Mouse (Mus musculus): ENCODE measurements around the gene Coasy.

DNA sequence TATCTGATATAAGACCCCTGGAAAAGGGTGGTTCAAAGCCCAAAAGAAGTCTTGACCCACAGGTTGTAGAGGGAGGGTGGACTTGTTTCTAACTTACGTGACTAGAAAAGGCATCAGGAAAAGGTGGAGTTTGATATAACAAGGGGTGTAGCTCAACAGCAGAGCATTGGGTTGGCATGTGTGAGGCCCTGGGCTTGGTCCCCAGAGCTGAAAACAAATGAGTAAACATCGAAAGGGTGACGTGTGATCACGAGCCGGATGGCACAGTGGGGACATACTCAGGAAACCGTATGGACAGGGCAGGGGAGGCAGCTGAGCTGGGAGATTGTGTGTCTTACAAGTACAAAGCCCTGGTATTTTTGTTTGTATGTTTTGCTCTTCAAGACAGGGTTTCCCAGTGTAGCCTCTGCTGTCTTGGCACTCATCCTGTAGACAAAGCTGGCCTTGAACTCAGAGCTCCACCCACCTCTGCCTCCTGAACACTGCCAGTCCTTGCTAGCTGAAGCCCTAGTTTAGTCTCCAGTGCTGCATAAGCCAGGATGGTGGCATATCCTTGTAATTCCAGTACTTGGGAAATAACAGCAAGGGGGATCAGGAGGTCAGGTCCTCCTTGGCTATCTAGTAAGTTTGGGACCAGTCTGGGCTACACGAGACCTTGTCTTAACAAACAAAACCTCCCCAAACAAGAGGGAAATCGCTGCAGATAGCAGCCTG, 47.6 kb upstream of the Coasy start:
- TF ChIP-seq TAL1 (IDR thresholded peaks at IDR 0.05; ENCODE audit: low read length) (no peak), GATA1 (IDR thresholded peaks at IDR 0.05; ENCODE audit: low read length) (no peak)

All from erythroblast, embryonic 14.5 days (primary cell).